9 mouse cellular contexts compared by ENCODE assay signal in genomic region chrX:166727823-166728621, GRCm38 (mm10).
DNase-seq lines count a peak whose midpoint lies in the region; ATAC-seq lines count a peak whose summit lies in the region.
"Had no signal": no experiment of that assay in that cellular context is flagged by ENCODE, and none has a peak within 500 bp of the region (broad histone marks: within the 10 kb centered on the region; RNA-seq: fewer than 3 reads in every experiment).

No protein-coding gene starts in this region.

- no peak overlapping the region for H3K4me3 ChIP-seq in forebrain, embryonic 11.5 days (ENCODE audit: low read depth, low read length)

- no peaks in the 10 kb centered on the region for H3K36me3 ChIP-seq in forebrain, embryonic 11.5 days (ENCODE audit: control insufficient read depth, insufficient read depth, low read length)

- H3K27ac ChIP-seq in forebrain, embryonic 11.5 days (ENCODE audit: low read depth, low read length) = no peak overlapping the region; the same call in 1 of the 2 replicates

- DNase-seq in cerebellum, adult 11 months = peak; percentile 5
- DNase-seq in R1 (ENCODE audit: low read depth, low spot score) (peak; percentile 26), adipocyte (ENCODE audit: low spot score) (no peak)
- peak; percentile 74 for DNase-seq in forebrain, embryonic 11.5 days (ENCODE audit: low spot score)
- DNase-seq in mesoderm, embryonic 11.5 days (ENCODE audit: low read depth, low spot score) = peak; percentile 38
- DNase-seq in adrenal gland, adult (ENCODE audit: inconsistent age in 2 of 2, low spot score in 1 of 2) = no peak
- no peak for DNase-seq in urinary bladder, postnatal 14 days (ENCODE audit: low spot score)
- DNase-seq: layer of hippocampus, postnatal 36 days had no signal

- H3K9ac ChIP-seq in forebrain, embryonic 11.5 days (ENCODE audit: low read length) = no peak overlapping the region

- H3K4me1 ChIP-seq in forebrain, embryonic 11.5 days (replicated peaks; ENCODE audit: control insufficient read depth, insufficient read depth, low read length) = no peaks in the 10 kb centered on the region

- 25% methylated on average over 7 of the region's 7 CpGs for WGBS in forebrain, embryonic 11.5 days

- H3K4me2 ChIP-seq in forebrain, embryonic 11.5 days (ENCODE audit: low read depth, low read length, severe bottlenecking) = no peak overlapping the region

- peaks cover 18% of the 10 kb centered on the region; the same call in 1 of the 2 replicates for H3K27me3 ChIP-seq in forebrain, embryonic 11.5 days (ENCODE audit: control insufficient read depth, insufficient read depth, low read length)

- no peaks in the 10 kb centered on the region for H3K9me3 ChIP-seq in forebrain, embryonic 11.5 days (ENCODE audit: control insufficient read depth, low read length)

- ATAC-seq in cerebellum, adult (ENCODE audit: insufficient number of reproducible peaks, low FRiP score, low TSS enrichment) = no peak
- ATAC-seq in forebrain, embryonic 11.5 days (replicated peaks; ENCODE audit: low FRiP score) = peak; percentile 94

Comparison
In these comparisons a context has a peak if more than half of its experiments do, and no peak if none do; other contexts are left out.
1. DNase-seq: peak in cerebellum, adult 11 months (single experiment), R1 (single experiment), forebrain, embryonic 11.5 days (single experiment) and mesoderm, embryonic 11.5 days (single experiment); none in adrenal gland, adult (0 of 2), adipocyte (single experiment) and urinary bladder, postnatal 14 days (single experiment).